ENCODE assay signal across 25 mouse cellular contexts in the genomic region with DNA sequence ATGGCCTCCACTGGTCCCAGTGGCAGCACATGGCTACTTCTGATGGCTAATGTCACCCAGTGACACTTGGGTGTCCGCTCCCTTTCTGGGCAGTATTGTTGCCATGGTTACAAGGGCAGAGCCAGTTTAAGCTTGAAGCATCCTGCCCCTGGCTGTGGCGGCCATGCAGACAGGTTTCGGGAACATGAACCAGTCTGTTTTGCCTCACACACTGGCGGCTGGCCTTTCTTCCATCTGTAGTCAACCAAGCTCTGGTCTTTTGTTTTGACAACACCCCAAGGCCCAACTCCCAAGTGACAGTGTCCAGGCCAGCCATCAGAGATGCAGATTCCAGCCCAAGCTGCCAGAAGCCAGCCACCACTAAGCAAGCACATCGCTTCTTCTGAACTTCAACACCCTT. TPM values are rescaled to one million over a fixed set of nuclear protein-coding genes. Genes with fewer than 3 reads are reported as not detected.
DNase-seq lines count a peak whose midpoint lies in the region; ATAC-seq lines count a peak whose summit lies in the region.
"Had no signal": no experiment of that assay in that cellular context is flagged by ENCODE, and none has a peak within 500 bp of the region (broad histone marks: within the 10 kb centered on the region; RNA-seq: fewer than 3 reads in every experiment).

No protein-coding gene starts in this region.

- no peak overlapping the region for H3K4me2 ChIP-seq in midbrain, embryonic 14.5 days (ENCODE audit: low read length)
- no peak overlapping the region for H3K4me2 ChIP-seq in midbrain, embryonic 13.5 days (replicated peaks)
- H3K4me2 ChIP-seq in intestine, embryonic 15.5 days (replicated peaks): no peak overlapping the region
- H3K4me2 ChIP-seq: midbrain, embryonic 12.5 days; neural tube, embryonic 12.5 days; stomach, embryonic 15.5 days had no signal

- H3K9ac ChIP-seq in midbrain, embryonic 14.5 days (replicated peaks; ENCODE audit: low read length): no peak overlapping the region
- H3K9ac ChIP-seq in midbrain, embryonic 13.5 days (replicated peaks): no peak overlapping the region
- H3K9ac ChIP-seq in intestine, embryonic 15.5 days: no peak overlapping the region
- H3K9ac ChIP-seq: midbrain, embryonic 12.5 days; neural tube, embryonic 12.5 days; stomach, embryonic 15.5 days had no signal

- no peak overlapping the region for H3K4me3 ChIP-seq in heart, embryonic 10.5 days
- no peak overlapping the region for H3K4me3 ChIP-seq in midbrain, embryonic 14.5 days (replicated peaks; ENCODE audit: low read depth, low read length)
- H3K4me3 ChIP-seq in midbrain, embryonic 13.5 days (replicated peaks): no peak overlapping the region
- no peak overlapping the region for H3K4me3 ChIP-seq in intestine, embryonic 15.5 days (replicated peaks)
- H3K4me3 ChIP-seq: erythroblast, embryonic 14.5 days; midbrain, embryonic 12.5 days; neural tube, embryonic 12.5 days; stomach, embryonic 15.5 days had no signal

- no peak for ATAC-seq in midbrain, embryonic 14.5 days (ENCODE audit: low FRiP score, low TSS enrichment)
- ATAC-seq in midbrain, embryonic 13.5 days: no peak
- ATAC-seq in monocyte, adult 5-6 weeks (replicated peaks; ENCODE audit: insufficient number of reproducible peaks, low FRiP score, low TSS enrichment, poor library complexity, severe bottlenecking): no peak
- no peak for ATAC-seq in intestine, embryonic 15.5 days
- ATAC-seq: inflammation-experienced regulatory T-cells, adult 6 months had no signal

- 33% methylated on average over 5 of the region's 5 CpGs for WGBS in heart, embryonic 10.5 days
- 43% methylated on average over 5 of the region's 5 CpGs for WGBS in midbrain, embryonic 14.5 days
- WGBS in midbrain, embryonic 13.5 days: 61% methylated on average over 5 of the region's 5 CpGs
- WGBS in intestine, embryonic 15.5 days: 36% methylated on average over 5 of the region's 5 CpGs

- DNase-seq in adrenal gland, adult (ENCODE audit: inconsistent age in 2 of 2, low spot score in 1 of 2): peak; percentile 23 to 40
- no peak for DNase-seq in adrenal gland, adult 2 months
- DNase-seq in heart, embryonic 10.5 days (ENCODE audit: low spot score): peak; percentile 82
- no peak for DNase-seq in heart, adult 11 months
- peak; percentile 30 for DNase-seq in midbrain, embryonic 14.5 days
- DNase-seq: cerebellum, adult 18-20 months; gastrocnemius, postnatal 36 days; kidney, postnatal 25 days; liver; lung, adult 18-20 months; lung, postnatal 36 days; spleen, adult 18-20 months; thymus, postnatal 25 days had no signal

- no peaks in the 10 kb centered on the region for H3K36me3 ChIP-seq in heart, embryonic 10.5 days
- H3K36me3 ChIP-seq in midbrain, embryonic 14.5 days (ENCODE audit: control insufficient read depth, insufficient read depth, low read length): no peaks in the 10 kb centered on the region
- no peaks in the 10 kb centered on the region for H3K36me3 ChIP-seq in midbrain, embryonic 13.5 days
- H3K36me3 ChIP-seq in intestine, embryonic 15.5 days: no peaks in the 10 kb centered on the region
- H3K36me3 ChIP-seq: midbrain, embryonic 12.5 days; neural tube, embryonic 12.5 days; stomach, embryonic 15.5 days had no signal

- peaks cover 7% of the 10 kb centered on the region for H3K27me3 ChIP-seq in heart, embryonic 10.5 days (ENCODE audit: insufficient read depth, poor library complexity, severe bottlenecking)
- no peaks in the 10 kb centered on the region for H3K27me3 ChIP-seq in midbrain, embryonic 14.5 days (ENCODE audit: control insufficient read depth, insufficient read depth, low read length)
- H3K27me3 ChIP-seq in midbrain, embryonic 13.5 days: no peaks in the 10 kb centered on the region
- H3K27me3 ChIP-seq in intestine, embryonic 15.5 days (replicated peaks): no peaks in the 10 kb centered on the region
- H3K27me3 ChIP-seq: neural tube, embryonic 12.5 days; stomach, embryonic 15.5 days had no signal

- H3K9me3 ChIP-seq in heart, embryonic 10.5 days: no peaks in the 10 kb centered on the region
- no peaks in the 10 kb centered on the region for H3K9me3 ChIP-seq in midbrain, embryonic 14.5 days (ENCODE audit: control insufficient read depth, low read length)
- H3K9me3 ChIP-seq in midbrain, embryonic 13.5 days: no peaks in the 10 kb centered on the region
- H3K9me3 ChIP-seq in intestine, embryonic 15.5 days: no peaks in the 10 kb centered on the region
- H3K9me3 ChIP-seq: midbrain, embryonic 12.5 days; neural tube, embryonic 12.5 days; stomach, embryonic 15.5 days had no signal

- 0 out of 2 replicates have a peak overlapping the region, but pooled peaks have one; percentile 31 for H3K27ac ChIP-seq in heart, embryonic 10.5 days
- no peak overlapping the region for H3K27ac ChIP-seq in midbrain, embryonic 14.5 days (replicated peaks; ENCODE audit: low read depth, low read length)
- H3K27ac ChIP-seq in midbrain, embryonic 13.5 days: no peak overlapping the region
- no peak overlapping the region for H3K27ac ChIP-seq in intestine, embryonic 15.5 days
- H3K27ac ChIP-seq: midbrain, embryonic 12.5 days; neural tube, embryonic 12.5 days; stomach, embryonic 15.5 days had no signal

- H3K4me1 ChIP-seq in heart, embryonic 10.5 days: peaks cover 20% of the 10 kb centered on the region; the same call in 1 of the 2 replicates
- no peaks in the 10 kb centered on the region for H3K4me1 ChIP-seq in midbrain, embryonic 14.5 days (ENCODE audit: control insufficient read depth, insufficient read depth, low read length)
- peaks cover 12% of the 10 kb centered on the region for H3K4me1 ChIP-seq in midbrain, embryonic 13.5 days (replicated peaks)
- no peaks in the 10 kb centered on the region for H3K4me1 ChIP-seq in intestine, embryonic 15.5 days (replicated peaks)
- H3K4me1 ChIP-seq: neural tube, embryonic 12.5 days; stomach, embryonic 15.5 days had no signal

RNA-seq across cellular contexts. Expression of a gene that starts 6.8 kb away (rescaled TPM):
- total RNA-seq in adrenal gland, adult 2 months (2021): 1 to 10 TPM; 5.2 to 8.1 TPM
- polyA plus RNA-seq in adrenal gland, adult 2 months (2012; rRNA removed): 4.1 and 6.3 TPM in 2 replicates
- 2.7 and 4.9 TPM in 2 replicates for polyA plus RNA-seq in heart, embryonic 10.5 days (2016; fragmentation: Nextera tagmentation; extraction: Ambion mirVana)
- polyA plus RNA-seq in midbrain, embryonic 14.5 days (2014; fragmentation: Nextera tagmentation; extraction: Ambion mirVana): 14.3 and 15.7 TPM in 2 replicates
- 9.8 and 10.3 TPM in 2 replicates for polyA plus RNA-seq in midbrain, embryonic 13.5 days (2015; fragmentation: Nextera tagmentation; extraction: Ambion mirVana)
- not detected in 3 replicates for total RNA-seq in monocyte, adult 5-6 weeks (2017)
- polyA plus RNA-seq in intestine, embryonic 15.5 days (2015; fragmentation: Nextera tagmentation; extraction: Ambion mirVana): 3.9 TPM in 2 replicates
- polyA plus RNA-seq: inflammation-experienced regulatory T-cells, adult 6 months had no signal

RNA-seq across cellular contexts. Expression of a gene that starts 33.8 kb away (rescaled TPM):
- not detected for total RNA-seq in adrenal gland, adult 2 months (2021)
- polyA plus RNA-seq in adrenal gland, adult 2 months (2012; rRNA removed): not detected in 2 replicates
- polyA plus RNA-seq in heart, embryonic 10.5 days (2016; fragmentation: Nextera tagmentation; extraction: Ambion mirVana): not detected in 2 replicates
- not detected in 2 replicates for polyA plus RNA-seq in midbrain, embryonic 14.5 days (2014; fragmentation: Nextera tagmentation; extraction: Ambion mirVana)
- polyA plus RNA-seq in midbrain, embryonic 13.5 days (2015; fragmentation: Nextera tagmentation; extraction: Ambion mirVana): not detected in 2 replicates
- total RNA-seq in monocyte, adult 5-6 weeks (2017): not detected in 3 replicates
- polyA plus RNA-seq in intestine, embryonic 15.5 days (2015; fragmentation: Nextera tagmentation; extraction: Ambion mirVana): not detected in 2 replicates
- total RNA-seq: gastrocnemius, postnatal 36 days; layer of hippocampus, postnatal 10 days; left cerebral cortex, postnatal 14 days had no signal
- polyA plus RNA-seq: cortical plate, adult 2 months; erythroblast, embryonic 14.5 days; heart, postnatal 0 days; inflammation-experienced regulatory T-cells, adult 6 months; midbrain, embryonic 12.5 days; neural tube, embryonic 12.5 days; stomach, embryonic 15.5 days had no signal

RNA-seq across cellular contexts. Expression of a gene that starts 42.9 kb away (rescaled TPM):
- total RNA-seq in adrenal gland, adult 2 months (2021): not detected
- polyA plus RNA-seq in adrenal gland, adult 2 months (2012; rRNA removed): not detected in 2 replicates
- polyA plus RNA-seq in heart, embryonic 10.5 days (2016; fragmentation: Nextera tagmentation; extraction: Ambion mirVana): not detected in 2 replicates
- polyA plus RNA-seq in midbrain, embryonic 14.5 days (2014; fragmentation: Nextera tagmentation; extraction: Ambion mirVana): not detected in 2 replicates
- polyA plus RNA-seq in midbrain, embryonic 13.5 days (2015; fragmentation: Nextera tagmentation; extraction: Ambion mirVana): not detected in 2 replicates
- total RNA-seq in monocyte, adult 5-6 weeks (2017): not detected in 3 replicates
- polyA plus RNA-seq in intestine, embryonic 15.5 days (2015; fragmentation: Nextera tagmentation; extraction: Ambion mirVana): not detected in 2 replicates
- total RNA-seq: gastrocnemius, postnatal 36 days; layer of hippocampus, postnatal 10 days; left cerebral cortex, postnatal 14 days had no signal
- polyA plus RNA-seq: erythroblast, embryonic 14.5 days; heart, postnatal 0 days; inflammation-experienced regulatory T-cells, adult 6 months; midbrain, embryonic 12.5 days; neural tube, embryonic 12.5 days; stomach, embryonic 15.5 days had no signal

RNA-seq across cellular contexts. Expression of a gene that starts 49.0 kb away (rescaled TPM):
- not detected for total RNA-seq in adrenal gland, adult 2 months (2021)
- polyA plus RNA-seq in adrenal gland, adult 2 months (2012; rRNA removed): not detected in 2 replicates
- not detected in 2 replicates for polyA plus RNA-seq in heart, embryonic 10.5 days (2016; fragmentation: Nextera tagmentation; extraction: Ambion mirVana)
- not detected in 2 replicates for polyA plus RNA-seq in midbrain, embryonic 14.5 days (2014; fragmentation: Nextera tagmentation; extraction: Ambion mirVana)
- polyA plus RNA-seq in midbrain, embryonic 13.5 days (2015; fragmentation: Nextera tagmentation; extraction: Ambion mirVana): not detected in 2 replicates
- total RNA-seq in monocyte, adult 5-6 weeks (2017): not detected in 3 replicates
- polyA plus RNA-seq in intestine, embryonic 15.5 days (2015; fragmentation: Nextera tagmentation; extraction: Ambion mirVana): not detected in 2 replicates
- total RNA-seq: gastrocnemius, postnatal 36 days; layer of hippocampus, postnatal 10 days; left cerebral cortex, postnatal 14 days had no signal
- polyA plus RNA-seq: cortical plate, adult 2 months; erythroblast, embryonic 14.5 days; heart, postnatal 0 days; inflammation-experienced regulatory T-cells, adult 6 months; midbrain, embryonic 12.5 days; neural tube, embryonic 12.5 days; stomach, embryonic 15.5 days had no signal

RNA-seq across cellular contexts. Expression of a gene that starts 59.8 kb away (rescaled TPM):
- not detected for total RNA-seq in adrenal gland, adult 2 months (2021)
- not detected in 2 replicates for polyA plus RNA-seq in adrenal gland, adult 2 months (2012; rRNA removed)
- polyA plus RNA-seq in heart, embryonic 10.5 days (2016; fragmentation: Nextera tagmentation; extraction: Ambion mirVana): not detected in 2 replicates
- polyA plus RNA-seq in midbrain, embryonic 14.5 days (2014; fragmentation: Nextera tagmentation; extraction: Ambion mirVana): not detected in 2 replicates
- not detected in 2 replicates for polyA plus RNA-seq in midbrain, embryonic 13.5 days (2015; fragmentation: Nextera tagmentation; extraction: Ambion mirVana)
- total RNA-seq in monocyte, adult 5-6 weeks (2017): not detected in 3 replicates
- polyA plus RNA-seq in intestine, embryonic 15.5 days (2015; fragmentation: Nextera tagmentation; extraction: Ambion mirVana): not detected in 2 replicates
- total RNA-seq: gastrocnemius, postnatal 36 days; layer of hippocampus, postnatal 10 days; left cerebral cortex, postnatal 14 days had no signal
- polyA plus RNA-seq: cortical plate, adult 2 months; erythroblast, embryonic 14.5 days; heart, postnatal 0 days; inflammation-experienced regulatory T-cells, adult 6 months; midbrain, embryonic 12.5 days; neural tube, embryonic 12.5 days; stomach, embryonic 15.5 days had no signal

Comparison
In these comparisons a context has a peak if more than half of its experiments do, and no peak if none do; other contexts are left out.
1. DNase-seq: peak in adrenal gland, adult (2 of 2), heart, embryonic 10.5 days (single experiment) and midbrain, embryonic 14.5 days (single experiment); none in adrenal gland, adult 2 months (single experiment) and heart, adult 11 months (single experiment).